Mouse (Mus musculus): ENCODE measurements around the gene Gtpbp6. TPM values are rescaled to one million over a fixed set of nuclear protein-coding genes. Genes with fewer than 3 reads are reported as not detected.
"Not testable (repeated sequence)": the region's sequence is repeated elsewhere in the genome, so short reads cannot be mapped to it uniquely, and the experiment has no call there.

Gene Gtpbp6
- polyA plus RNA-seq, 1 experiment from 2014 or later, result 18.1 TPM

GRCm38 (mm10) chr5:110122380-110122779 lies 14.4 kb upstream of the Gtpbp6 start:
- 73% methylated on average over 3 of the region's 3 CpGs for WGBS (ENCODE audit: insufficient replicate concordance)
- H3K4me3 ChIP-seq (ENCODE audit: low read depth, low read length); H3K4me1 ChIP-seq (ENCODE audit: control insufficient read depth, insufficient read depth, low read length); H3K27me3 ChIP-seq (ENCODE audit: control insufficient read depth, insufficient read depth, low read length); H3K9me3 ChIP-seq (replicated peaks; ENCODE audit: control insufficient read depth, low read length); H3K4me2 ChIP-seq; ATAC-seq (replicated peaks; ENCODE audit: insufficient number of reproducible peaks, low FRiP score, low TSS enrichment); H3K27ac ChIP-seq (ENCODE audit: low read depth, low read length); H3K9ac ChIP-seq (ENCODE audit: low read depth, low read length): not testable (repeated sequence)
- peaks cover 18% of the 10 kb centered on the region for H3K36me3 ChIP-seq (ENCODE audit: control insufficient read depth, insufficient read depth, low read length)

- Histone ChIP-seq H3K36me3 (ENCODE audit: control insufficient read depth, insufficient read depth, low read length) (peaks cover 16% of the 10 kb centered on the region), H3K4me1 (ENCODE audit: control insufficient read depth, insufficient read depth, low read length) (peaks cover 8% of the 10 kb centered on the region), H3K4me3 (ENCODE audit: low read depth, low read length) (peak within 1 kb of the TSS; percentile 70), H3K9me3 (replicated peaks; ENCODE audit: control insufficient read depth, low read length) (no peaks in the 10 kb centered on the region), H3K27ac (ENCODE audit: low read depth, low read length) (peak within 1 kb of the TSS; percentile 80), H3K9ac (ENCODE audit: low read depth, low read length) (peak within 1 kb of the TSS; percentile 75), H3K4me2 (peak within 1 kb of the TSS; percentile 65), H3K27me3 (ENCODE audit: control insufficient read depth, insufficient read depth, low read length) (no peaks in the 10 kb centered on the region)
- under 1% methylated on average over 12 of the region's 12 CpGs for WGBS (ENCODE audit: insufficient replicate concordance)
- peak; percentile 29 for ATAC-seq (replicated peaks; ENCODE audit: insufficient number of reproducible peaks, low FRiP score, low TSS enrichment)
Observed at GRCm38 (mm10) chr5:110109991-110110441, 2.0 kb upstream of the Gtpbp6 start, which contains the start of gene Zfp605. Gene Zfp605 (plus strand): TSS chr5:110110092.

DNA sequence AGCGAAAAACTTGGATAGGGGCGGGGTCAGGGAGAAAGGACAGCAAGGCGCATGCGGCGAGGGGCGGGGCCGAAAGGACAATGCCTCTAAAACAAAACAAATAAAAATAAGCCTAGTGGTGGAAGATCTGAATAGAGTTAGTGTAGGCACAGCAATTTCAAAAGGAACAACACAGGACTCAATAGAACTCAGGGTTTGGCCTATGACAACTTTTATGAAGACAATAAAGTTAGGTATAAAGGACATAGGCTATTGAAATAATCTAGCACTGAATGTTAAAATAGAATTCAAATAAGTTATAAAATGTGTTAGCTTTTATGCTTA lies 270 bp upstream of the Gtpbp6 start:
- Histone ChIP-seq H3K4me3 (ENCODE audit: low read depth, low read length) (peak overlapping the region; percentile 85), H3K9ac (ENCODE audit: low read depth, low read length) (peak overlapping the region; percentile 94; the same call in 1 of the 2 replicates), H3K4me1 (ENCODE audit: control insufficient read depth, insufficient read depth, low read length) (peaks cover 8% of the 10 kb centered on the region), H3K36me3 (ENCODE audit: control insufficient read depth, insufficient read depth, low read length) (peaks cover 34% of the 10 kb centered on the region), H3K27me3 (ENCODE audit: control insufficient read depth, insufficient read depth, low read length) (no peaks in the 10 kb centered on the region), H3K4me2 (peak overlapping the region; percentile 95), H3K9me3 (replicated peaks; ENCODE audit: control insufficient read depth, low read length) (no peaks in the 10 kb centered on the region), H3K27ac (ENCODE audit: low read depth, low read length) (peak overlapping the region; percentile 97)
- 0% methylated on average over 7 of the region's 7 CpGs for WGBS (ENCODE audit: insufficient replicate concordance)
- ATAC-seq (replicated peaks; ENCODE audit: insufficient number of reproducible peaks, low FRiP score, low TSS enrichment), result no peak

- Histone ChIP-seq H3K9me3 (replicated peaks; ENCODE audit: control insufficient read depth, low read length) (no peaks in the 10 kb centered on the region), H3K36me3 (ENCODE audit: control insufficient read depth, insufficient read depth, low read length) (peaks cover 31% of the 10 kb centered on the region), H3K9ac (ENCODE audit: low read depth, low read length) (peak overlapping the region; percentile 94), H3K27ac (ENCODE audit: low read depth, low read length) (peak overlapping the region; percentile 97), H3K4me3 (ENCODE audit: low read depth, low read length) (peak overlapping the region; percentile 85), H3K27me3 (ENCODE audit: control insufficient read depth, insufficient read depth, low read length) (no peaks in the 10 kb centered on the region), H3K4me2 (peak overlapping the region; percentile 95), H3K4me1 (ENCODE audit: control insufficient read depth, insufficient read depth, low read length) (peaks cover 9% of the 10 kb centered on the region)
- peak; percentile 16 for ATAC-seq (replicated peaks; ENCODE audit: insufficient number of reproducible peaks, low FRiP score, low TSS enrichment)
- WGBS (ENCODE audit: insufficient replicate concordance), result 14% methylated on average over 41 of the region's 41 CpGs
Observed at GRCm38 (mm10) chr5:110106901-110107564, 964 bp downstream of the Gtpbp6 start.

GRCm38 (mm10) chr5:110106140-110106871 lies 1.7 kb downstream of the Gtpbp6 start:
- ATAC-seq (replicated peaks; ENCODE audit: insufficient number of reproducible peaks, low FRiP score, low TSS enrichment), result no peak
- no peaks in the 10 kb centered on the region for H3K9me3 ChIP-seq (replicated peaks; ENCODE audit: control insufficient read depth, low read length)
- H3K9ac ChIP-seq (ENCODE audit: low read depth, low read length), result no peak overlapping the region
- 93% methylated on average over 26 of the region's 26 CpGs for WGBS (ENCODE audit: insufficient replicate concordance)
- H3K4me3 ChIP-seq (ENCODE audit: low read depth, low read length), result peak overlapping the region; percentile 85
- no peaks in the 10 kb centered on the region for H3K27me3 ChIP-seq (ENCODE audit: control insufficient read depth, insufficient read depth, low read length)
- no peak overlapping the region for H3K27ac ChIP-seq (ENCODE audit: low read depth, low read length)
- peaks cover 15% of the 10 kb centered on the region for H3K4me1 ChIP-seq (ENCODE audit: control insufficient read depth, insufficient read depth, low read length)
- H3K4me2 ChIP-seq, result peak overlapping the region; percentile 95
- H3K36me3 ChIP-seq (ENCODE audit: control insufficient read depth, insufficient read depth, low read length), result peaks cover 31% of the 10 kb centered on the region

DNA sequence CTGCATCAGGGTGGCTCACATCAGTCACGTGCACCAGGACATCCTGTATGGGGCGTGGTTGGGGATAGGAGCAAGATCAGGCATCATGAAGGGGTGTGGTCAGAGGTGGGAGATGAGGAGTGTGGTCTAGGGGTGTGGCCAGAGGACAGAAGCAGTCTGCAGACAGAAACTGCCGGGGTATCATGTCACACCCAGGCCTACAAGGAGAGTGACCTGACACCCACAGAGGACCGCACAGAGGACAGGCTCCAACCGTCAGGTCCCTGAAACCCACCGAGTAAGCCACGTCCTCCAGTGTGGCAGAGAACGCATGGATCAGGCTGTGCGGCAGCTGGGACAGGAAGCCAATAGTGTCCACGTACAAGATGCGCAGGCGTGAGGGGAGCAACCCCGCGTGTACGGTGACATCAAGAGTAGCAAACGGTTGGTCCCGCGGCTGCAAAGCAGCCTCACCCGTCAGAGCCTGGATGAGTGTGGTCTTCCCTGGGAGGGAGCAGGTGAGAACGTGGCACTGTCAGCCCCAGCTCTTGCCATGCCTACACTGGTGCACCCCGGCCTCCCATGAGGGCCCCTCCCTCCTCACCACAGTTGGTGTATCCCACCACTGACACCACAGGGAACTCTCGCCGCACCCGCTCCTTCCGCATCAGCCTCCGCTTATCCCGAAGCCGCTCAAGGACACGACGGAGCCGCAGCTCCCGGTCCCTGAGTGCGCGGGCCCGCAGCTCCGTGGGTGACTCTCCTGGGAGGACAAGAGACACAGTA lies 3.2 kb downstream of the Gtpbp6 start:
- no peak overlapping the region for H3K4me3 ChIP-seq (ENCODE audit: low read depth, low read length)
- peaks cover 31% of the 10 kb centered on the region for H3K36me3 ChIP-seq (ENCODE audit: control insufficient read depth, insufficient read depth, low read length)
- H3K9ac ChIP-seq (ENCODE audit: low read depth, low read length), result no peak overlapping the region
- H3K27me3 ChIP-seq (ENCODE audit: control insufficient read depth, insufficient read depth, low read length), result peaks cover 7% of the 10 kb centered on the region; the same call in 1 of the 2 replicates
- H3K27ac ChIP-seq (ENCODE audit: low read depth, low read length), result no peak overlapping the region
- H3K4me2 ChIP-seq, result no peak overlapping the region
- peaks cover 15% of the 10 kb centered on the region for H3K4me1 ChIP-seq (ENCODE audit: control insufficient read depth, insufficient read depth, low read length)
- 92% methylated on average over 36 of the region's 36 CpGs for WGBS (ENCODE audit: insufficient replicate concordance)
- no peaks in the 10 kb centered on the region for H3K9me3 ChIP-seq (replicated peaks; ENCODE audit: control insufficient read depth, low read length)
- no peak for ATAC-seq (replicated peaks; ENCODE audit: insufficient number of reproducible peaks, low FRiP score, low TSS enrichment)

- ATAC-seq (replicated peaks; ENCODE audit: insufficient number of reproducible peaks, low FRiP score, low TSS enrichment), result no peak
- H3K4me3 ChIP-seq (ENCODE audit: low read depth, low read length), result no peak overlapping the region
- no peaks in the 10 kb centered on the region for H3K9me3 ChIP-seq (replicated peaks; ENCODE audit: control insufficient read depth, low read length)
- 92% methylated on average over 27 of the region's 27 CpGs for WGBS (ENCODE audit: insufficient replicate concordance)
- peaks cover 31% of the 10 kb centered on the region for H3K36me3 ChIP-seq (ENCODE audit: control insufficient read depth, insufficient read depth, low read length)
- H3K4me1 ChIP-seq (ENCODE audit: control insufficient read depth, insufficient read depth, low read length), result peaks cover 15% of the 10 kb centered on the region
- H3K9ac ChIP-seq (ENCODE audit: low read depth, low read length), result no peak overlapping the region
- no peak overlapping the region for H3K4me2 ChIP-seq
- peaks cover 7% of the 10 kb centered on the region; the same call in 1 of the 2 replicates for H3K27me3 ChIP-seq (ENCODE audit: control insufficient read depth, insufficient read depth, low read length)
- H3K27ac ChIP-seq (ENCODE audit: low read depth, low read length), result no peak overlapping the region
Observed at GRCm38 (mm10) chr5:110103901-110104615, 3.9 kb downstream of the Gtpbp6 start.
